Mouse (Mus musculus): ENCODE measurements around the gene Mrpl54.
A peak's percentile ranks its signal among the peaks of the same experiment; 100 is the strongest.

Gene Mrpl54

DNA sequence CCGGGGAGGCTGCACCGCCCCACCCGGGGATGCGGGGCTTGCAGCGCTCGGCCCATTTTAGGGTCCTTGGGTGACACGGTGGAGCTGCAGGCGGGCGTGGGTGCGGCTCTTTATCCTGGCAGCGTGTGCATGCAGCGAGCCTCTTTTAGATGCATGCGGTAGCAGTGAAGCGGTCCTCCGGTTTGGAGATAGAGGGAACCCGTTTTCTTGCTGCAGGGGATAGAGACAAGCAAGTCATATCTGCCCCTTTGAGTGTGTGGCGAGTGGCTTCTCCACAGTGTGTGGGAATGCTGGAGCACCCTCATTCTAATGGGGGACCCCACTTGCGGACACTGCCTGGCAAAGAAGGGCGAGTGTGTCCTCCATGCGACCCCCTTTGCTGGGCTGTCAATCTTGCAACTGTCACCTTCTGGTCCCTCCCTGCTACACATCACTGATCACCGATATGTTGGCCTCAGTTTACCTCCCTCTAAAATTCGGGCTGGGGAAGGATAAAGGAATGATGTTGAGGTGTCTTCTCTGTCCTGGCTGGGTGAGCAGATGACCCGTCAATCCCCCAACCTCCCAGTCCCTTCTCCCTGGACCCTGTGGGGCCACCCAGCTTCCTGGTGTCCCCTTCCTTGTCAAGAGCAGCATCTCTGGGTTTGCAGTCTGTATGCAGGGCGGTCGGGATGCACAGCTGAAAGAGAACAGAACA is 26.7 kb upstream of the Mrpl54 start:
- no peak for DNase-seq

DNA sequence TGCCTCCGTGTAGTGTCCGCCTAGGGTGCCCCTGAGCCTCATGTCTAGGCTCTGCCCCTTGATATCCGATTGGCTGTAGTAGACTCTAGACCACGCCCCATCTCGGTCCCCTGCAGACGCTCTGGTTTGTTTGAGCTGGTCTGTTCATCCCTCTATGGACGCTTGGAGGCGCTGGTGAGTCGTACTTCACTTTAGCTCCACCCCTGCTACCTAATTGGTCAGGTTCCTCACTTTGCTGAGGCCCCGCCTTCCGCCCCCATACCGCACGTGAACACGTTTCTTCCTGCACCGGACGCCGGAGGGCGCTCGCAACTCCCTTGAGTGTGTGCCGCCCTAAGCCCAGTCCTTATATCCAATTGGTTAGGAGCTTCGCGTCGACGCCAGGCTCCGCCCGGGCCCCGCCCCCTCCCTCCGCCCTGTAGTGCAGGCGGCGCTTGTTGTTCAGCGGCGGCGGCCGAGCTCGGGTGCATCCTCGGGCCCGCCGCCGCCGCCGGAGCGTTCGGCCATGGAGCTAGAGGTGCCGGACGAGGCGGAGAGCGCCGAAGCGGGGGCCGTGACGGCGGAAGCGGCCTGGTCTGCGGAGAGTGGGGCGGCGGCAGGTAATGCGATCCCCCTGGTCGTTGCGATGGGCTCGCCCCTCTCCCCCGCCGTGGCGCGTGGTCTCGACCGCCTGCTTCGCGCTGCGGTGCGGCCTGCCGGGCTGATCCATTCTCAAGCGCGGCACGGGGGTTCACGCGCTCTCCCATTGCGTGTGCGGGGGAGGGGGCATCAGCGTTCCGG is 26.0 kb upstream of the Mrpl54 start, which contains the start of gene Pip5k1c:
Pip5k1c (plus strand) TSS at position 410 of the 780 bp plus-strand sequence.
- peak; percentile 99 for DNase-seq

DNA sequence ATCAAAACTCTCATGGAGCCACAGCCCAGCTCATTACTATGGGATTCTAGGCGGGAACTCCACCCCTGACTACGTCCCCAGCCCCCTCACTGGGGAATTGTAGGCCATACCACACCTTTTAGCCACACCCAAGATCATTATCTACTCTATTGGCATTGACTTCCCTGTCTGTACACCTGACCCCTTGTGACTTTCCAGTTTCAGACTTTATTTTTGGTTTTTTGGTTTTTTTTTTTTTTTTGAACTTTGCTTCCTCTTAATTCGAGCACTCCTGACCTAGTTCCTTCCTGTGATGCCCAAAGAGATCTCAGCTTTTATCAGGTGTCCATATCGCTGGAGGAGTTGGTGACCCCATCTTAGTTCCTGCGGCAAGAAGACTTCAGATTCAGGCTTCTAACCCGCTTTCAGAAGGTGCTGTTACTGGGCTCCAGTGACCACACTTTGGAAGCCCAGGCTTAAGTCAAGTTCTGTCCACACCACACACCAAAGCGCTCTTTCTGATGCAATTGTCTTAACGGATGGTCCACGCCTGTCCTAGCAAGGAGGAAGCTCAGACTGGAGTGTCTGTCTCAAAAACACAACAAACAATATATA is 24.9 kb upstream of the Mrpl54 start, which contains the start of gene Tjp3:
Tjp3 (minus strand) TSS at position 71 of the 594 bp plus-strand sequence.
- DNase-seq: no peak

DNA sequence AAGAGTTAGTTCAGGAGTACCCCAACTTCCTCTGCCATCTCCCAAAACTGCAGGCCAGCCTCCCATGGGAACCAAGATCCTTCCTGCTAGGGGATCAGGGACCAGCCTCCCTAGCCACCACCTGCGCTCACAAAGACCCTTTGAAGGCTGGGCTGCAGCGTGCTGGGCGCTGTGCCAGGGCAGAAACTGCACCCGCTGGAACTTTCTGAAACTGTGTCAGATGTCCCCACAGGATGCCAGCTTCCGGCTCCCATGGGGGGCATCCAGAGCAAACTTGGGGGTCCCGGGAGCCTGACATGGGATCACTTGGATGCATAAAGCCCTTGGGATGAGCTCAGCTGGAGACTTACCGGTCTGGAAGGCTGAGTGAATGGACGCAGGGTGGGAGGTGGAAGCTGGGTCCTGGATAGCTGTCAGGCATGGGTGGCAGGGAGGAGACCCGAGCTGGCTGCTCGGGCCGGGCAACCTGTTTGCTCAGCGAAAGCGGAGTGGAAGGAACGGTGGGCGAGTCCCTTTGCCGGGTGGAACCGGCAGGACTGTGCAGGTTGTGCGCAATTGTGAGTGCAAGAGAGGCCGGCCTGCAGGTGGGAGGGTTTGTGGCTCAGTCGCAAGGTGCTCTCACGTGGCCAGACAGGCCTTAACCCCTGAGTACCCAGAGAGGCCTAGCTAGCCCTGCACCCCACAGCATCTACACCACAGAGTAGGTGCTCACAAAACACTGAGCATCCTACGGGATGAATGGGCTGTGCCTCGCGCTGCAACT is 24.1 kb upstream of the Mrpl54 start:
- DNase-seq: peak; percentile 67

DNA sequence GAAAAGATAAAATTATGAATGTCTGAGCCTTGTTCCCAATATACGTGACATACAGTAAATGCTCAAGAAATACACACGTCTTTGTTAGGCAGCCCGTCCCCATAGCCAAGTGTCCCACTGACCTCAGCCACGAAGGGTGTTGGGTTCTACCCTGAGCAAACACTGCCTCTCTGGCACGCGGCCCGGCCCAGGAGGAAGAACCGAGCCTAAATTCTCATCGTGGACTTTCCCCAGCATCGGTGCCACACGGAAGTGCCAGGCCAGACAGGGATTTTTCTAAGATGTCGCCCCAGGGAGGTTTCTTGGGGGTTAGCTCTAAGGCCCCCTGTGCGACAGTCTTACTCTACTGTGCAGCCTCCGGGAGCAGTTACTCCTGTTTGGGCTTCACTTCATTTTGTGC is 23.1 kb upstream of the Mrpl54 start:
- no peak for DNase-seq

DNA sequence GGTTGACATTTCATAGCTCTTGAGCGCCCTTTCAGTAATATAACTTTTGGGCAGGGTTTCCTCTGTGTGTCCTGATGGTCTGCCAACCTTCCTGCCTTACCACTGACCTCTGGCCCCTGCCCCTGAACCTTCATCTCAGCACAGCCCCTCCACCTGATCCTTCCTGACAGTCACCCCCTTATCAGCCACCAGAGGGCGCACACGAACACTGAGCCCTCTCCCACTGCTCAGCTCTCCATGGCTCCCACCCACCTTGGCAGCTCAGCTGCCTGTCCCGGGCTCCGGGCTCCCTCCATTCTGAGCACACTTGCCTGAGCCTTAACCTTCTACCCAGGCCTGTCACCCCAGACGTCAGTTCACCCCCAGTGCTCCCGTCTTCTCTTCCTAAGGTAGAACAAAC is 22.5 kb upstream of the Mrpl54 start:
- peak; percentile 81 for DNase-seq

DNA sequence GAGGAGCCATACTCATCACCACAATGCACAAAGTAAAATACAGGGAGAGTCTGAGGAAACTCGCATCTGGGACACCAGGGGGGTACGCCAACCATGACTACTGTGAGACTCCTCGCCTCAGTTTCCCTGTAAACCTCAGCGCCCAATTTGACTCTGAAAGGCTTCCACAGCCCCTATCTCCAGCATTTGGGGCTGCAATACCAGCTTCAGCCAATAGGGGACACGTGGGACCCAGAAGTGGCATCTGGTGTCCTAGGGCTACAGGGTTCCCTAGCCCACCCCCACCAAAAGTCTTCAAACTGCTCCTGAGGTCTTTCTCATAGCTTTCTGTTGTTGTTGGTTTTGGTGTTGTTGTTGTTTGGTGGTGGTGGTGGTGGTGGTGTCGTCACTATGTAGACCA is 21.9 kb upstream of the Mrpl54 start:
- DNase-seq: peak; percentile 86

DNA sequence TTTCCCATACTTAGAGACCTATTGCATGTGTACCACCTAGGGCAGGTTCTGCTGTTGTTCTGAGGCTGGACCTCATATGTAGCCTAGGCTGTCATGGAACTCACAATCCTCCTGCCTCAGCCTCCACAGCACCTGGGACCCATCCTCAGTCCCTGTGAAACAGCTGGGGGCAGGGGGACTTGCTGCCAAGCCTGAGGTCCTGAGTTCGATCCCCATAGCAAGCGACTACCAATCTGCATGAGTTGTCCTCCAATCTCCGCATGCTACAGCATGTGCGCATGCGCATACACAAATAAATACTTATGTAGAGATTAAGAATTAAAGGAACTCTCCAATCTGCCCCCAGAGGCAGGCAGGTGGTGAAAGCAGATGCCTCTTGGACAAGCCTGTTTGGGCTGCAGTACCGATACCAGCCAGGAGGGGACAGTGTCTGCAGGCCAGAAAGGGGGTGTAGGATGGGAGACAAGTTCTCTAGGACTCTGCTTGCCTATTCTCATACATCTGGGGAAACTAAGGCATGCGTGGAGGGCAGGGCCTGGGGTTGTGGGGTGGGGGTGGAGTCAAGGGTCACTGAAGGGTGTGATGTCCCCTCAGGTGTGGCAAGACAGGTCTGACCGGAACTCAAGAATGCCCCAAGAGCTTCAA is 20.9 kb upstream of the Mrpl54 start:
- DNase-seq: peak; percentile 90

DNA sequence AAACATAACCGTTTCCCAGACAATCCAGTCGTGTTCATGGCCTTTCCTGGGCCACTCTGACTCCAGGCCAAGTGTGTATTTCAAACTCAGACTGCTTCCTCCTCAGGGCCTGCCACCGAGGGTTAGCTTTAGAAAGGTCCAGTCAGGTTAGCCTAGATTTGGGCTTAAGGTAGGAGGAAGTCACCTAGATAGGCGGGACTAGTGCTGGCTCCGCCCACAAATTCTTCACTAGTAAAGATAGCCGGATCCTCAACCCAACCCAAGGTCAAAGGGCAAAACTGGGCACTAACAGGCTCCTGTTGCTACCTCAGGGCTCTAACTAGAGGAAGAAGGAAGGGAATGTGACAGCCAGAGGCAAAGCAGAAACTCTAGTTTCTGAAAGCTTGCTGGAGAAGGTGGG is 19.9 kb upstream of the Mrpl54 start:
- DNase-seq: peak; percentile 56

DNA sequence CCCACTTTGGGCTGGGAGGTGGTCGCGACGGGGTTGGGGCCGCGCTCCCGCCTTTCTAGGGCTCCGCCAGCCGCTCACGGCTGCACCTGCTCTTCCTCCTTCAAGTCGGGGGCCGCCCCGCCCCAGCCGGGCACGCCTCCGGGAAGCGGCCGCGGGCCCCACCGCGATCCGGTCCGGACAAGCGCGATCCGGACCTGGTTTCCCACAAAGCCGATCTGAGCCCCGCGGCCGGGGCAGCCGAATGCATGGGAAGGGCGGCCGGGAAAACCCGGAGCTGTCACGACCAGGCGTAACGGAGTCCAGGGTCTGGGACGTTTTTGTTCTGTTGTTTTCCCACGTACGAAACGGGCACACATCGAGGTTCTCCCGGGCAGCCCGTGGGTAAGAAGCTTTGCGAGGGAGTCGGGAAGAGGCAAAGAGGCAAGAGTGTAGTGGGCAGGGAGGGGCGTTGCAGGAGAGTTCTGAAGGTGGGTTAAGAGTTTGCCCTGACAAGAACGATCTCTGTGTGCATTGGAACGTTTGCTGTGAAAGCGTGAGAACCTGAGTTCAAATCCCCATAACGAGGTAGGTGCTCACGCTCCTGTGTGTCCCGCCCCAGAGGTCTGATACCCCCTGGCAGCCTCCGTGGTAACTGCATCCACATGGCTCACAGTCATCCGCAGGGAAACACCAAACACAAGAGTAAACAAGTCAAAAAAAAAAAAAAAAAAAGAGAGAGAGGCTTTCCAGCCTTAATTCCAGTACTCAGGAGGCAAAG is 19.1 kb upstream of the Mrpl54 start:
- peak; percentile 97 for DNase-seq

DNA sequence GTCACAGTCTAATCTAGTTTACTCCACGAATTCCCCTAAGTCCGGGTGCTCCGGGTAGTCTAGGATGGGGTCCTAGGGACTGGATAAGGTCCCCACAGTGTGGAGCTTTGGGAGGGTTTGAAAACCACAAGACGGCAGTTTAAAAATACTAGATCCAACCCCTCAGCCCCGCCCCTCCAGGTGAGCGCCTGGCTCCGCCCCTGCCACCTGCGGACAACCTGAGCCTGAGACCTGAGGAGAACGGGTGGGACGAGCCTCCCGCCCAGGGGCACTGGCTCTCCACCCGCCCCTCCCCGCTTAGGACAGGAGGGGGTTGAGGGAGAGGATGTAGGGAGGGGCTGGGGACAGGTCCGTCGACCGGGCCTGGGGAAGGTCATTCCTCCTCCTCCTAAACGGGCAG is 18.0 kb upstream of the Mrpl54 start:
- DNase-seq: peak; percentile 61

DNA sequence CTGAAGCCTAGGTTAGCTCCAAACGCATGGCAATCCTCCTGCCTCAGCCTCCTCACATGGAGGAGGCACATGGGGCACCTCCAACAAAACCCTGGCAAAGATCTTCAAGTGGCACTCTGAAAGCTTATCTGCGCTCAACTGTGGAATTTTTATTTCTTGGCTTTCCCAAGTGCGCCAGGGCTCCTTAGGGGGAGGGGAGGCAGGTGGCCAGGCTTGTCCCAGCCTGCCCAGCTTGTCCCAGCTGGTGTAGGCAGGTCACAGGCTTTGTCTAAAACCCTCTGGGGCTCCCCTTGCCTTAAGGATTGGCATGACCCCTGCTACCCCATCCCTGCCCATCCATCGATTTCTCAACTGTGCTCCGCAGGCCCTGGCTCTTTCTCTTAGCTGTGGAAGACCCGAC is 17.5 kb upstream of the Mrpl54 start:
- no peak for DNase-seq

DNA sequence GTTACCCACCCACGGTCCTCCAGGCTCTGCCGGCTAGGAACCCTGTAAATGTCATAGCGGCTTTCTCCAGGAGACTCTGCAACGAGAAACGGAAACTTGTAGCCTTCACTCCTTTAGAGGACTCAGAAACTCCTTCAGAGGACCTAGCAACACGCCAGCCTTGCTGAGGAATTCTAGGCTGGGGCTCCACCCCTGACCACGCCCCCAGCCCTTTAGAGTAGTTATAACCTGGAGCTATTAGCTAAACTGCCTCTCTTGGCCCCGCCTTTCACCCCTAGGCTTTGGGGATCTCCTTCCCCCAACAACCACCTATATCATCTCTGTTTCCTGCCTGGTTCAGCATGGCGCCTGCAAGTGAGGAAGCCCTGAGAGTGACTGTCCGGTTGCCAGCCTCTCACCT is 12.8 kb upstream of the Mrpl54 start:
- DNase-seq: peak; percentile 40

DNA sequence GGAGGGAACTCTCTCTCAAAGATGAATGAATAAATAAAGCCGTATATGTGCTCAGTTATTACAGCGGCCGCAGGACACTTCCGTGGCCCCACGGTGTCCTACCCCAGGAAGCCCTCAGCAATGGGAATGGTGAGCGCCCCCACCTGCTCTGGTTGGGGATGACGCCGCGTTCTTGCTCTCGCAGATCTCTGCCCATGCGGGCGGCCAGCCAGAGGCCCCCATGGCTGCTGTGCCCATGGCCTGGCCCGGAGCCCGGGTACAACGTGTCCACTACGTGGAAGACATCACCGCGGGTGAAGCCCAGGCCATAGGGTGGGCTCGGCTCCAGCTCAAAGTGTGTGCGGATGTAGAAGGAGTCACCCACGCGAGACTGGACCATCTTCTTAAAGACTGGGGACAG is 10.9 kb upstream of the Mrpl54 start:
- peak; percentile 38 for DNase-seq

DNA sequence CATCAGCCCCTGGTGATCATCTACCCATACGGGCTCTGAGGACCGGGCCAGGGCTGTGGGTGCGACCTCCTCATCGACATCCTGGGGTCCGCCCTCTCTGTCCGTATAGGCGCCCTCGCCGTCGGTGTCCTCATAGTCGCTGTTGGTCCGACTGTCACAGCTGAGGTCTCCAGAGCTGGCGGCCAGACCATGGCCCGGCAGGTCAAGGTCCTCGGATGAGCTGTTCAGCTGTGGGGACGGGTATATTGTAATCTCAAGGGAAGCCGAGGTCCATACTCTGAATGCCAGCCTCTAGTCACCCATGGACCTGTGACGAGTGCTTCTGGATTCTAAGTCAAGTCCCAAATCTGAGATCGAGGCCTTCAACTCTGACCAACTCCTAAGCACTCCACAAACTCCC is 7.1 kb upstream of the Mrpl54 start:
- DNase-seq: no peak

DNA sequence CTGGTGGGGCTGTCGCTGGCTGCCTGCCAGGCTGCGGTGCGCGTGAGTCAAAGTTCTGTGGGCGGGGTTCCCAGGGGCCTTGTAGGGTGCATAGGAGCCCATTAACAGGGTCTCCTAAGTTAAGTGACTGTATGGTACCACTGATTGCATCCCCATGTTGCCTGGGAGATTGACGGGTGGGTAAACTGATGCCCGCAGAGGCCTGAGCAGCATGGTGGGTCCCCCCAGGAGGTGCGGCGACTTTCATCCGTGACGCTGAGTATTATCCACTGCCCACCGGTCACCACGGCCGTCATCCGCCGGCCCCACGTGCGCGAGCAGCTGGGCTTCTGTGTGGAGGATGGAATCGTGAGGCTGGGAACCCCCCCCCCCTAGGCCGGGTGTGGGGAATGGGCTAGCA is 5.6 kb upstream of the Mrpl54 start:
- no peak for DNase-seq

DNA sequence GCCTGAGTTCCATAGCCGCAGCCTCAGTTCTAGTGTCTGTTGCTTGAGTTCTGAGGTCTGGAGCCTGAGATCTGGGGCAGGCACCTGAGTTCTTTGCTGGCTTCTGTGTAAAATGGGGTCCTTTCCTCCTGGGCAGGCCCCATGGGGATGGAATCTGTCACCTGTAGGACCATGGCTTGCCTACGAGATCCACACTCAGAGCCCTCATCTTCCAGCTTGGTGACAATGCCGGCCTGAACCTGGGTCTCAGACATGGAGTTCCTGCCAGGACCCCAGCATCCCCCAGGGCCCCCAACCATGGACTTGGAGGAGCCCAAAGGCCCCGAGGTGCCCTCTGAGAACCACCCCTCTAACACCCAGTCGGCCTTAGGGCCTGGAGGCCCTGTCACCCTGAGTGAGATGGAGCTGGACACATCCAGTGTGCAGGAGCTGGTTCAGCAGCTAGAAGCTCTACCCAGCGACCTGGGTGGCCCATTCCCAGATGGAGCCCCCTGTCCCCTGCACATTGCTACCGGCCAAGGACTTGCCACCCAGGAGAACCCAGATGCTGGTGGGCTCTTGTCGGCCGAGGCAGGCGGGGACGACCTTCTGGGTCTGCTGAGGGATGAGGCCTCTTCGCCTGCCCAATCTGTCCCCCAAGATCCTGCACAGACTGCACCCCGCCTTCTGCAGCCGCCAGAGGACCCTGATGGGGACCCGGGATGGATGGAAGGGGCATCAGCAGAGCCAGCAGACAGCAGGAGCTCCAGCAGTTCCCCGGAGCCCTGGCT is 2.1 kb upstream of the Mrpl54 start:
- no peak for DNase-seq

DNA sequence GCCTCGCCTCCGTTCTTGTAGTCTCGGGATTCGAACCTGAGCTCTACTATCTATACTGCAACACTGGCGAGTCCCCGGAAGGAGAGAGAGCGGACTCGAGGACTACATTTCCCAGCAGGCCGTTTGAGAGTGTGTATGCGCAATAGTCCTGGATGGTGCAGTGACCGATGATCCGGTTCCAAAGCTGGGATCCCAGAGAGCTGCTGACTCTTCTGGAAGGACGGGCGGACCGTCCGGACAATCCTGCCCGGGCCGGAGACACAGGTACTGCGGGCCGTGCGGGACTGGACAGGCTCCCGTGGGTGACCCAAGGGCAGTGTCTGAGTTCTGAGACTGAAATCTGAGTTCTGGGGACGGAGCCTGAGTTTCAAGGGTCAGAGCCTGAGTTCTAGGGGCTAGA is 1.3 kb upstream of the Mrpl54 start:
- peak; percentile 73 for DNase-seq

DNA sequence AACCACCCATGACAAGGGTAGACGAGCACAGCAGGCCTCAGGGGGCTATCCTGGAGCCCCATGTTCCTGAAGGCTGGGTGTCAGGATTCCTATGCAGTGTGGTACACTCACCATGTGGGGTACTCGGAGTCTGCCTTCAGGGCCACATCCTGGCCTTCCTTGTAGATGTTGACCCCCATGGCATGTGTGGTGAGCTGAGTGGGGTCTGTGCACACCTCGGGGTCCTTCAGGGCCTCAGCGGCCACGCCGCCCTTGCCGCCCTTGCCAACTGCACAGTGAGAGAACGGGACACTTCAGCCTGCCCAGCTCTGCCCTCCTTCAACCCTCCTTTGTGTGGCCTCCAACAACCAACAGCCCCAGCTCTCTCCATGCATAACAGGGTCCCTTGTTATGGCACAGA is 1.2 kb downstream of the Mrpl54 start:
- no peak for DNase-seq

DNA sequence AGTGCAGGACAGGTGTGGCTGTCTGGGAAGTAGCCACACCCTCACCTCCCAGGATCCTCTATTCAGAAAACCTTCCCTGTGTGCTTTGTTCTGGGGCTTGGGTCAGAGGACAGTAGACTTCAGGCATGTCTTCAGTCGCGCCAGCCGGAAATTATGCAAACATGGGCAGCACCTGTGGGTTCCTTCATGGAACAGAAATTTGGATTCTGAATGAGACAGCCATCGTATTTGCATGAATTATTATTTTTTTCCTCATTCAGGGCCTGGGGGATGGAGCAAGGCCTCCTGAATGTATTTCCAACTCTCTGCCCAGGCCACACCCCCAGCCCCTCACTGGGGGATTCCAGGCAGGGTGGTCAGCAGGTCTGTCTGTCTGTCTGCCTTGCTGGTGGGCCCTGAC is 5.7 kb downstream of the Mrpl54 start:
- DNase-seq: no peak

DNA sequence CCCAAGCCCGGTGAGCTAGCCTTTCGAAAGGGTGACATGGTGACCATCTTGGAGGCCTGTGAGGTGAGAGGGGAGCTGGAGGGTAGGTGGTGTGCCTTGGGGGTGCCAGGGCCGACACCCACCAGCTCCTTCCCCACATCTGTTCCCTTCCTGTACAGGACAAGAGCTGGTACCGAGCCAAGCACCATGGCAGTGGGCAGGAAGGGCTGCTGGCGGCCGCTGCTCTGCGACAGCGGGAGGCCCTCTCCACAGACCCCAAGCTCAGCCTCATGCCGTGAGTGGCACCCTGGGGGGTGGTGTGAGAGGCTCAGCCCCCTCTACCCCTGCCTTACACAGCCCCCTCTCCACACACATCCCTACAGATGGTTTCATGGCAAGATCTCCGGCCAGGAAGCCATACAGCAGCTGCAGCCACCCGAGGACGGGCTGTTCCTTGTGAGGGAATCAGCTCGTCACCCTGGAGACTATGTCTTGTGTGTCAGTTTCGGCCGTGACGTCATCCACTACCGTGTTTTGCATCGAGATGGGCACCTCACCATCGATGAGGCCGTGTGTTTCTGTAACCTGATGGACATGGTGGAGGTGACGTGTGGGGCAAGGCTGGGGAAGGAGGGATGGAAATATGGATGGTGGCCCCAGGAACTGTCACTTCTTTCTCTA is 7.4 kb downstream of the Mrpl54 start:
- no peak for DNase-seq

Measured in thymus, postnatal 4 days (tissue).